In the genomic region with DNA sequence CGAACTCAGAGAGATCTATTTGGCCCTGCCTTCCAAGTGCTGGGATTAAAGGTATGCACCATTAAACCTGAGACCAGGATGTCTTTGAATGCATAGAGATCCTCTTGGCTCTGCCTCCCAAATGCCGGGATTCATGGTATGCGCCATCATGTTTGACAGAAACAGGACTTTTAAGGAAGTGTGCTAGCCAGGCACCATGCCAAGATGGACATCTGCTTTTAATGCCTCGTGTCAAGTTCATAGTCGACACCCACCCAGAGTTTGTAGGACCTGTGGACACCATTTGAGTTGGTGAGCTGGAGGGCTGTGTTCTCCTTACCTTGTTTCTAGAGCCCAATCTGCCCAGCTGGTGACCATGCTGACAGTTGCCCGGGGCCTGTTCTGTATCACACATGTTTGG, we compare ENCODE assay signal across 26 mouse cellular contexts. TPM values are rescaled to one million over a fixed set of nuclear protein-coding genes. Genes with fewer than 3 reads are reported as not detected.
DNase-seq lines count a peak whose midpoint lies in the region; ATAC-seq and TF ChIP-seq lines count a peak whose summit lies in the region.
"Had no signal": no experiment of that assay in that cellular context is flagged by ENCODE, and none has a peak within 500 bp of the region (broad histone marks: within the 10 kb centered on the region; RNA-seq: fewer than 3 reads in every experiment).

No protein-coding gene starts in this region.

- no peak for TF ChIP-seq CTCF in lung, embryonic 14.5 days (IDR thresholded peaks at IDR 0.05; ENCODE audit: low read depth)

- H3K9ac ChIP-seq in lung, embryonic 14.5 days = no peak overlapping the region
- H3K9ac ChIP-seq in neural tube, embryonic 15.5 days (replicated peaks) = no peak overlapping the region
- H3K9ac ChIP-seq: embryonic facial prominence, embryonic 13.5 days; embryonic facial prominence, embryonic 15.5 days; forebrain, embryonic 12.5 days had no signal

- ATAC-seq in lung, embryonic 14.5 days (ENCODE audit: insufficient read depth) = no peak
- ATAC-seq in neural tube, embryonic 15.5 days (ENCODE audit: low FRiP score) = no peak
- ATAC-seq: forebrain, embryonic 14.5 days; forebrain, embryonic 16.5 days had no signal

- H3K36me3 ChIP-seq in lung, embryonic 14.5 days (ENCODE audit: insufficient read depth) = no peaks in the 10 kb centered on the region
- H3K36me3 ChIP-seq in neural tube, embryonic 15.5 days = no peaks in the 10 kb centered on the region
- H3K36me3 ChIP-seq: embryonic facial prominence, embryonic 13.5 days; embryonic facial prominence, embryonic 15.5 days; forebrain, embryonic 10.5 days; forebrain, embryonic 12.5 days had no signal

- no peaks in the 10 kb centered on the region for H3K4me1 ChIP-seq in lung, embryonic 14.5 days (ENCODE audit: insufficient read depth)
- H3K4me1 ChIP-seq in neural tube, embryonic 15.5 days = 0 out of 2 replicates have a peak, but pooled peaks cover 3% of the 10 kb centered on the region
- H3K4me1 ChIP-seq: embryonic facial prominence, embryonic 13.5 days; embryonic facial prominence, embryonic 15.5 days; forebrain, embryonic 10.5 days; forebrain, embryonic 12.5 days had no signal

- intact Hi-C loops in heart, postnatal 14 days (cut with DNase I) = no loop called here

- H3K27me3 ChIP-seq in lung, embryonic 14.5 days (ENCODE audit: insufficient read depth, low read length) = no peaks in the 10 kb centered on the region
- no peaks in the 10 kb centered on the region for H3K27me3 ChIP-seq in neural tube, embryonic 15.5 days (replicated peaks)
- H3K27me3 ChIP-seq: embryonic facial prominence, embryonic 13.5 days; embryonic facial prominence, embryonic 15.5 days; forebrain, embryonic 12.5 days had no signal

- 58% methylated on average over 6 of the region's 6 CpGs for WGBS in lung, embryonic 14.5 days
- 90% methylated on average over 6 of the region's 6 CpGs for WGBS in neural tube, embryonic 15.5 days

- H3K4me3 ChIP-seq in lung, embryonic 14.5 days (ENCODE audit: low read depth, low read length) = no peak overlapping the region
- H3K4me3 ChIP-seq in neural tube, embryonic 15.5 days (replicated peaks) = no peak overlapping the region
- H3K4me3 ChIP-seq: embryonic facial prominence, embryonic 13.5 days; embryonic facial prominence, embryonic 15.5 days; erythroblast, embryonic 14.5 days; forebrain, embryonic 10.5 days; forebrain, embryonic 12.5 days had no signal

- H3K4me2 ChIP-seq in lung, embryonic 14.5 days = no peak overlapping the region
- no peak overlapping the region for H3K4me2 ChIP-seq in neural tube, embryonic 15.5 days
- H3K4me2 ChIP-seq: embryonic facial prominence, embryonic 13.5 days; embryonic facial prominence, embryonic 15.5 days; forebrain, embryonic 12.5 days had no signal

- H3K9me3 ChIP-seq in lung, embryonic 14.5 days (ENCODE audit: low read depth, low read length) = no peaks in the 10 kb centered on the region
- no peaks in the 10 kb centered on the region for H3K9me3 ChIP-seq in neural tube, embryonic 15.5 days (replicated peaks)
- H3K9me3 ChIP-seq: embryonic facial prominence, embryonic 13.5 days; embryonic facial prominence, embryonic 15.5 days; forebrain, embryonic 10.5 days; forebrain, embryonic 12.5 days had no signal

- H3K27ac ChIP-seq in lung, embryonic 14.5 days (ENCODE audit: low read depth) = no peak overlapping the region
- H3K27ac ChIP-seq in neural tube, embryonic 15.5 days (replicated peaks) = no peak overlapping the region
- H3K27ac ChIP-seq: embryonic facial prominence, embryonic 13.5 days; embryonic facial prominence, embryonic 15.5 days; forebrain, embryonic 10.5 days; forebrain, embryonic 12.5 days had no signal

- peak; percentile 67 for DNase-seq in lung, embryonic 14.5 days
- DNase-seq in lung, adult 18-20 months = no peak
- DNase-seq in NIH3T3 (ENCODE audit: low read depth) = peak; percentile 69
- no peak for DNase-seq in heart, postnatal 14 days
- DNase-seq: adrenal gland, adult 2 months; adrenal gland, postnatal 10 days; adrenal gland, postnatal 25 days; cerebellum, adult 11 months; cerebellum, adult 18-20 months; cerebellum, adult 8-10 months; cerebellum, adult 9-11 months; cerebellum, postnatal 14 days; cerebellum, postnatal 36 days; embryo, embryonic 11 days had no signal

RNA-seq across cellular contexts. Expression of a gene that starts 31.0 kb away (rescaled TPM):
- 0.14 and 0.30 TPM in 2 replicates for polyA plus RNA-seq in lung, embryonic 14.5 days (2014; fragmentation: Nextera tagmentation; extraction: Ambion mirVana)
- 0.09 and 0.10 TPM in 2 replicates for polyA plus RNA-seq in neural tube, embryonic 15.5 days (2015; fragmentation: Nextera tagmentation; extraction: Ambion mirVana)
- total RNA-seq in heart, postnatal 14 days (2021) = not detected
- total RNA-seq: adrenal gland, postnatal 25 days; ES-E14 had no signal
- polyA plus RNA-seq: adrenal gland, adult 2 months; C2C12; embryonic facial prominence, embryonic 11.5 days; embryonic facial prominence, embryonic 13.5 days; embryonic facial prominence, embryonic 15.5 days; erythroblast, embryonic 14.5 days; forebrain, embryonic 10.5 days; forebrain, embryonic 12.5 days; forebrain, embryonic 14.5 days; forebrain, embryonic 16.5 days had no signal

RNA-seq across cellular contexts. Expression of a gene that starts 48.5 kb away (rescaled TPM):
- polyA plus RNA-seq in lung, embryonic 14.5 days (2014; fragmentation: Nextera tagmentation; extraction: Ambion mirVana) = 2.5 and 2.9 TPM in 2 replicates
- 3.1 and 5.6 TPM in 2 replicates for polyA plus RNA-seq in neural tube, embryonic 15.5 days (2015; fragmentation: Nextera tagmentation; extraction: Ambion mirVana)
- not detected for total RNA-seq in heart, postnatal 14 days (2021)
- total RNA-seq: common myeloid progenitor, adult 5-6 weeks had no signal
- polyA plus RNA-seq: adrenal gland, adult 2 months; erythroblast, embryonic 14.5 days had no signal

Comparison
In these comparisons a context has a peak if more than half of its experiments do, and no peak if none do; other contexts are left out.
1. DNase-seq: peak in lung, embryonic 14.5 days (single experiment) and NIH3T3 (single experiment); none in lung, adult 18-20 months (0 of 2) and heart, postnatal 14 days (0 of 2).